Mouse (Mus musculus): Measurements from ENCODE around the gene Rarg.

DNA sequence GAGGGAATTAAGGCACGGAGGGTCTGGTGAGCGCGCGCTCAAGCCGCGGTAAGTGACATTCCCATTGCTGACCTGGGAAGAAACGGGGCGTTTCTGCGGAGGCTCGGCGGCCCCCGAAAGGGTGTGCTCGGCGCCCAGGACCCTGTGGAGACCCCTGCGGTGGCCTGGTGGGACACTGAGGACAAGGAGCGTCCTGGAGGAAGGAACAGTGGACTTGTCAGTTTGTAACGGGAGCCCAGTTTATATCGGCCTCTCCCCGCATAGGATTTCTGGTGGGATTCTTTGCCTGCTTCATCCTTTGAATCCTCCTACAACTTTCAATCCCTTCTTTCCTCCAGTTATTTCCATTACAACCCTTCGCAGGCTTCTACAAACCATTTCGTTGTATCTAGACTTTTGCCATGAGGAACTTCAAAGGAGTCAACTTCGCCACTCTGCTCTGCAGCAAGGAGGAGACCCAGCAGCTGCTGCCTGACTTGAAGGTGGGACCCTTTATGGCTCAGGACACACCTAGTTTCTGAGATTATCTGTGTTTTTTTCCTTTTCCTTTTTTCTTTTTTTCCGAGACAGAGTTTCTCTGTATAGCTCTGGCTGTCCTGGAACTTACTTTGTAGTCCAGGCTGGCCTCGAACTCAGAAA, 39.2 kb upstream of the Rarg start:
- TF ChIP-seq POLR2A (IDR thresholded peaks at IDR 0.05; ENCODE audit: borderline replicate concordance, low read depth, low read length), result 0 out of 2 replicates have a peak, but pooled peaks have one; percentile 61
- TF ChIP-seq CTCF (IDR thresholded peaks at IDR 0.05; ENCODE audit: low read depth, low read length), result no peak

Data from bone marrow macrophage, adult 2 months (primary cell).